ENCODE assay signal across 16 mouse cellular contexts in the genomic region with DNA sequence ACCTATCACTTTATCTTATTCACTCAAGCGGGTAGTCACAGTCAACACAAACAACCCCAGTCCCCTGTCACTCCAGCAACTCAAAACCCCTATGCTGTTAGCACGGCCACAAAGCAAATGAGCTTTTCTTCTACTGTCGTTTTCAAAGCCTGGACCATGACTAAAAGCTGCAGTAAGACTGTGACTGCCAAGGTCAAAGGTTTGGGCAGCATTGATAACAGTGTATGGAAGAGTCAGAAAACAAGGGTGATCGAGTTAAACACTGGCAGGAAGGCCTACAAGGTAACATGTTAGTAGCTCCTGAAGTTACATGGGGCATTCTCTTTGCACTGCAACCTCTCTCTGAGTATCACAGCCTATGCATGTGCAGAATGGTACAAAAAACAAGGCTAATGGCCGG.
A peak's percentile ranks its signal among the peaks of the same experiment; 100 is the strongest.
DNase-seq lines count a peak whose midpoint lies in the region; ATAC-seq lines count a peak whose summit lies in the region.
"Had no signal": no experiment of that assay in that cellular context is flagged by ENCODE, and none has a peak within 500 bp of the region (broad histone marks: within the 10 kb centered on the region; RNA-seq: fewer than 3 reads in every experiment).

No protein-coding gene starts in this region.

- no peak for ATAC-seq in hindbrain, embryonic 16.5 days
- peak; percentile 5; the same call in 1 of the 2 replicates for ATAC-seq in liver, embryonic 12.5 days
- ATAC-seq in liver, embryonic 11.5 days (replicated peaks; ENCODE audit: low FRiP score), result no peak
- ATAC-seq in embryonic facial prominence, embryonic 12.5 days (ENCODE audit: insufficient number of reproducible peaks, insufficient read depth, low FRiP score, low TSS enrichment), result no peak

- H3K9ac ChIP-seq in hindbrain, embryonic 16.5 days (ENCODE audit: low read depth, low read length), result no peak overlapping the region
- H3K9ac ChIP-seq in liver, embryonic 12.5 days, result no peak overlapping the region
- H3K9ac ChIP-seq in liver, embryonic 11.5 days (ENCODE audit: low read depth, low read length), result no peak overlapping the region
- no peak overlapping the region for H3K9ac ChIP-seq in embryonic facial prominence, embryonic 12.5 days

- H3K4me2 ChIP-seq in hindbrain, embryonic 16.5 days (ENCODE audit: low read length), result no peak overlapping the region
- no peak overlapping the region for H3K4me2 ChIP-seq in liver, embryonic 12.5 days
- H3K4me2 ChIP-seq in liver, embryonic 11.5 days, result no peak overlapping the region
- no peak overlapping the region for H3K4me2 ChIP-seq in embryonic facial prominence, embryonic 12.5 days (replicated peaks)
- H3K4me2 ChIP-seq: midbrain, embryonic 12.5 days had no signal

- peaks cover 4% of the 10 kb centered on the region; the same call in 1 of the 2 replicates for H3K9me3 ChIP-seq in heart, embryonic 10.5 days
- H3K9me3 ChIP-seq in hindbrain, embryonic 10.5 days, result peaks cover 4% of the 10 kb centered on the region; the same call in 1 of the 2 replicates
- no peaks in the 10 kb centered on the region for H3K9me3 ChIP-seq in hindbrain, embryonic 16.5 days (ENCODE audit: control insufficient read depth, low read length)
- no peaks in the 10 kb centered on the region for H3K9me3 ChIP-seq in liver, embryonic 12.5 days (replicated peaks)
- no peaks in the 10 kb centered on the region for H3K9me3 ChIP-seq in liver, embryonic 11.5 days (ENCODE audit: control insufficient read depth, low read length)
- no peaks in the 10 kb centered on the region for H3K9me3 ChIP-seq in embryonic facial prominence, embryonic 12.5 days

- peaks cover 41% of the 10 kb centered on the region for H3K36me3 ChIP-seq in heart, embryonic 10.5 days
- no peaks in the 10 kb centered on the region for H3K36me3 ChIP-seq in hindbrain, embryonic 10.5 days
- no peaks in the 10 kb centered on the region for H3K36me3 ChIP-seq in hindbrain, embryonic 16.5 days (ENCODE audit: control insufficient read depth, insufficient read depth, low read length)
- H3K36me3 ChIP-seq in liver, embryonic 12.5 days, result no peaks in the 10 kb centered on the region
- no peaks in the 10 kb centered on the region for H3K36me3 ChIP-seq in liver, embryonic 11.5 days (ENCODE audit: control insufficient read depth, insufficient read depth, low read length)
- H3K36me3 ChIP-seq in embryonic facial prominence, embryonic 12.5 days, result no peaks in the 10 kb centered on the region
- H3K36me3 ChIP-seq: midbrain, embryonic 12.5 days had no signal

- H3K4me1 ChIP-seq in heart, embryonic 10.5 days, result peaks cover 59% of the 10 kb centered on the region
- peaks cover 41% of the 10 kb centered on the region for H3K4me1 ChIP-seq in hindbrain, embryonic 10.5 days (replicated peaks)
- H3K4me1 ChIP-seq in hindbrain, embryonic 16.5 days (ENCODE audit: control insufficient read depth, insufficient read depth, low read depth, low read length), result no peaks in the 10 kb centered on the region
- H3K4me1 ChIP-seq in liver, embryonic 12.5 days, result peaks cover 26% of the 10 kb centered on the region
- H3K4me1 ChIP-seq in liver, embryonic 11.5 days (replicated peaks; ENCODE audit: control insufficient read depth, insufficient read depth, low read length), result peaks cover 18% of the 10 kb centered on the region
- H3K4me1 ChIP-seq in embryonic facial prominence, embryonic 12.5 days, result peaks cover 11% of the 10 kb centered on the region
- H3K4me1 ChIP-seq: midbrain, embryonic 12.5 days had no signal

- no peak overlapping the region for H3K4me3 ChIP-seq in heart, embryonic 10.5 days
- H3K4me3 ChIP-seq in hindbrain, embryonic 10.5 days, result no peak overlapping the region
- no peak overlapping the region for H3K4me3 ChIP-seq in hindbrain, embryonic 16.5 days (ENCODE audit: low read length)
- H3K4me3 ChIP-seq in liver, embryonic 12.5 days, result no peak overlapping the region
- no peak overlapping the region for H3K4me3 ChIP-seq in liver, embryonic 11.5 days (ENCODE audit: low read depth, low read length)
- H3K4me3 ChIP-seq in embryonic facial prominence, embryonic 12.5 days, result no peak overlapping the region
- H3K4me3 ChIP-seq: gastrocnemius, adult 2 months; midbrain, embryonic 12.5 days had no signal

- no peak for DNase-seq in heart, embryonic 10.5 days (ENCODE audit: low spot score)
- no peak for DNase-seq in heart, adult 18-20 months
- no peak for DNase-seq in hindbrain, embryonic 10.5 days (ENCODE audit: low spot score)
- no peak for DNase-seq in liver, embryonic 11.5 days (ENCODE audit: low spot score)
- no peak for DNase-seq in thymus, postnatal 4 days
- DNase-seq: adrenal gland, adult 8-10 months; cerebellum, adult 11 months; cerebellum, postnatal 14 days; gastrocnemius, adult 2 months; right cerebral cortex, postnatal 14 days; thymus, postnatal 14 days had no signal

- H3K27ac ChIP-seq in heart, embryonic 10.5 days, result peak overlapping the region; percentile 83
- H3K27ac ChIP-seq in hindbrain, embryonic 10.5 days, result peak overlapping the region; percentile 72
- no peak overlapping the region for H3K27ac ChIP-seq in hindbrain, embryonic 16.5 days (ENCODE audit: low read depth, low read length)
- no peak overlapping the region for H3K27ac ChIP-seq in liver, embryonic 12.5 days
- H3K27ac ChIP-seq in liver, embryonic 11.5 days (ENCODE audit: low read depth, low read length), result no peak overlapping the region
- peak overlapping the region; percentile 61; the same call in 1 of the 2 replicates for H3K27ac ChIP-seq in embryonic facial prominence, embryonic 12.5 days
- H3K27ac ChIP-seq: gastrocnemius, adult 2 months; macrophage had no signal

- no peaks in the 10 kb centered on the region for H3K27me3 ChIP-seq in heart, embryonic 10.5 days (ENCODE audit: insufficient read depth, poor library complexity, severe bottlenecking)
- H3K27me3 ChIP-seq in hindbrain, embryonic 10.5 days (ENCODE audit: insufficient read depth, poor library complexity, severe bottlenecking), result no peaks in the 10 kb centered on the region
- no peaks in the 10 kb centered on the region for H3K27me3 ChIP-seq in hindbrain, embryonic 16.5 days (replicated peaks; ENCODE audit: control insufficient read depth, insufficient read depth, low read length)
- H3K27me3 ChIP-seq in liver, embryonic 12.5 days (replicated peaks), result no peaks in the 10 kb centered on the region
- no peaks in the 10 kb centered on the region for H3K27me3 ChIP-seq in liver, embryonic 11.5 days (replicated peaks; ENCODE audit: control insufficient read depth, insufficient read depth, low read length)
- no peaks in the 10 kb centered on the region for H3K27me3 ChIP-seq in embryonic facial prominence, embryonic 12.5 days
- H3K27me3 ChIP-seq: midbrain, embryonic 12.5 days had no signal

- 43% methylated on average over 5 of the region's 5 CpGs for WGBS in heart, embryonic 10.5 days
- 55% methylated on average over 5 of the region's 5 CpGs for WGBS in hindbrain, embryonic 10.5 days
- 49% methylated on average over 5 of the region's 5 CpGs for WGBS in hindbrain, embryonic 16.5 days
- 39% methylated on average over 5 of the region's 5 CpGs for WGBS in liver, embryonic 12.5 days (ENCODE audit: insufficient replicate concordance)
- WGBS in liver, embryonic 11.5 days, result 53% methylated on average over 5 of the region's 5 CpGs
- 65% methylated on average over 5 of the region's 5 CpGs for WGBS in embryonic facial prominence, embryonic 12.5 days

Comparison
In these comparisons a context has a peak if more than half of its experiments do, and no peak if none do; other contexts are left out.
1. H3K27ac ChIP-seq: peak in heart, embryonic 10.5 days (single experiment), hindbrain, embryonic 10.5 days (single experiment) and embryonic facial prominence, embryonic 12.5 days (single experiment); none in hindbrain, embryonic 16.5 days (single experiment), liver, embryonic 12.5 days (single experiment) and liver, embryonic 11.5 days (single experiment).